Mouse (Mus musculus): ENCODE results near the gene Zfhx2.
A peak's percentile ranks its signal among the peaks of the same experiment; 100 is the strongest.

The Zfhx2 gene

GRCm38 (mm10) chr14:55105836-55106809 is 14.0 kb upstream of the Zfhx2 start, which contains the start of gene Ap1g2:
Gene Ap1g2, minus strand, starts transcription at chr14:55106593.
- peak; percentile 61 for DNase-seq (ENCODE audit: low read depth)

- no peak for DNase-seq (ENCODE audit: low read depth)
Measured at GRCm38 (mm10) chr14:55105386-55105785, 13.3 kb upstream of the Zfhx2 start.

GRCm38 (mm10) chr14:55104365-55104764 is 12.2 kb upstream of the Zfhx2 start:
- no peak for DNase-seq (ENCODE audit: low read depth)

GRCm38 (mm10) chr14:55102253-55102785 is 10.2 kb upstream of the Zfhx2 start:
- DNase-seq (ENCODE audit: low read depth) = no peak

- peak; percentile 21 for DNase-seq (ENCODE audit: low read depth)
Measured at GRCm38 (mm10) chr14:55101592-55101991, 9.5 kb upstream of the Zfhx2 start.

GRCm38 (mm10) chr14:55098067-55098466 is 5.9 kb upstream of the Zfhx2 start:
- DNase-seq (ENCODE audit: low read depth) = no peak

- DNase-seq (ENCODE audit: low read depth) = no peak
Measured at GRCm38 (mm10) chr14:55097646-55098045, 5.5 kb upstream of the Zfhx2 start.

- no peak for DNase-seq (ENCODE audit: low read depth)
Measured at GRCm38 (mm10) chr14:55096573-55097087, 4.5 kb upstream of the Zfhx2 start.

GRCm38 (mm10) chr14:55095671-55096070 is 3.5 kb upstream of the Zfhx2 start:
- no peak for DNase-seq (ENCODE audit: low read depth)

- no peak for DNase-seq (ENCODE audit: low read depth)
Measured at GRCm38 (mm10) chr14:55095263-55095662, 3.1 kb upstream of the Zfhx2 start.

GRCm38 (mm10) chr14:55094704-55095231 is 2.6 kb upstream of the Zfhx2 start, which contains the start of gene Thtpa:
Gene Thtpa, plus strand, starts transcription at chr14:55094784.
- no peak for DNase-seq (ENCODE audit: low read depth)

GRCm38 (mm10) chr14:55093927-55094326 is 1.8 kb upstream of the Zfhx2 start:
- DNase-seq (ENCODE audit: low read depth) = no peak

- no peak for DNase-seq (ENCODE audit: low read depth)
Measured at GRCm38 (mm10) chr14:55091209-55091865, 787 bp downstream of the Zfhx2 start.

GRCm38 (mm10) chr14:55089199-55089947 is 2.8 kb downstream of the Zfhx2 start:
- DNase-seq (ENCODE audit: low read depth) = no peak

GRCm38 (mm10) chr14:55086009-55086514 is 6.1 kb downstream of the Zfhx2 start:
- no peak for DNase-seq (ENCODE audit: low read depth)

- no peak for DNase-seq (ENCODE audit: low read depth)
Measured at GRCm38 (mm10) chr14:55085324-55086008, 6.7 kb downstream of the Zfhx2 start.

- no peak for DNase-seq (ENCODE audit: low read depth)
Measured at GRCm38 (mm10) chr14:55083481-55083880, 8.6 kb downstream of the Zfhx2 start.

- no peak for DNase-seq (ENCODE audit: low read depth)
Measured at GRCm38 (mm10) chr14:55081105-55081504, 11.0 kb downstream of the Zfhx2 start.

- no peak for DNase-seq (ENCODE audit: low read depth)
Measured at GRCm38 (mm10) chr14:55079214-55079970, 12.7 kb downstream of the Zfhx2 start.

Data from fibroblast of lung, adult 2 months (primary cell).